9 mouse cellular contexts compared by ENCODE assay signal in the genomic region with DNA sequence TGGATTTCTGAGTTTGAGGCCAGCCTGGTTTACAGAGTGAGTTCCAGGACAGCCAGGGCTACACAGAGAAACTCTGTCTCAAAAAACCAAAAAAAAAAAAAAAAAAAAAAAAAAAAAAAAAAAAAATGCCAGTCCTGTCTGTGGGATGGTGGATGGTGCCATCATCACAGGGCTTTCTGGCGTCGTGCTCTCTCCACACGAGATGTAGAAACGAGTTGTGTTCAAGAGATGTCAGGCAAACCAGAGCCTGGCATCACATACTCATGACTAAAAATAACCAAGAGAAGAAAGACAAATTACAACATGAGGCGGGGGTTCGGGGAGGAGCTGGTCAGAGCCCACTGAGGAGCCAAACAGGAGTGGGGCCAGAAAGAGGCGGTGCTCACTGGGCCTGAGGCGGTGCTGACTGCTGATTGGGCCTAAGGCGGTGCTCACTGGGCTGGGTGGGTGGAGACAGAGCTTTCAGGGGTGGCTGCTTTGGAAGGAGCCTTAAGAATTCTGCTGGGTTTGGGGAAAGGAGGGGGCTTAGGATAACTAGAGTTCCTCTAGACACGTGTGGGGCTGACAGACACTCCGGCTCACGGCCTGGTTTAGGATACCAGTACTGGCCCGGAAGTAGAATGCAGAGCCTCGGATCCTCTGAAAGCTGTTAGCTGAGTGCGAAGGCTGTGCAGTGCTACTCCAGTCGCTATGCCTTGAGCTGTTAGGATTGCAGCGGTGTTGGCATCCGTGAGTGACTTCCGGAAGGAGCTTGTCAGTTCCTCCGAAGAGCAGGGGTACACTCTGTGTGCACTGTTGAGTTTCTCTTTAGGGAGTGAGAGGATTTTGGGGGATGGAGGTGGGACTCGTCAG. TPM values are rescaled to one million over a fixed set of nuclear protein-coding genes. Genes with fewer than 3 reads are reported as not detected.
DNase-seq lines count a peak whose midpoint lies in the region; ATAC-seq and TF ChIP-seq lines count a peak whose summit lies in the region.
"Had no signal": no experiment of that assay in that cellular context is flagged by ENCODE, and none has a peak within 500 bp of the region (broad histone marks: within the 10 kb centered on the region; RNA-seq: fewer than 3 reads in every experiment).

No protein-coding gene starts in this region.

- no peak for DNase-seq in hindbrain, embryonic 10.5 days (ENCODE audit: low spot score)
- DNase-seq in heart, postnatal 0 days (ENCODE audit: low spot score): no peak
- peak; percentile 23 to 29 for DNase-seq in left cerebral cortex, adult 2 months (ENCODE audit: extremely low spot score in 1 of 2, low spot score in 2 of 2)
- DNase-seq in right cerebral cortex, postnatal 14 days: peak; percentile 35
- no peak for DNase-seq in spleen, adult 18-20 months

- H3K4me1 ChIP-seq in hindbrain, embryonic 10.5 days (replicated peaks): peaks cover 25% of the 10 kb centered on the region
- no peaks in the 10 kb centered on the region; the same call in 1 of the 2 replicates for H3K4me1 ChIP-seq in hindbrain, embryonic 13.5 days (replicated peaks)
- H3K4me1 ChIP-seq in forebrain, embryonic 16.5 days (replicated peaks; ENCODE audit: control insufficient read depth, insufficient read depth, low read length): no peaks in the 10 kb centered on the region
- H3K4me1 ChIP-seq in heart, postnatal 0 days (ENCODE audit: control insufficient read depth, insufficient read depth): 0 out of 2 replicates have a peak, but pooled peaks cover 3% of the 10 kb centered on the region

- intact Hi-C loops in left cerebral cortex, adult 2 months (cut with DNase I): no loop called here

- ATAC-seq in hindbrain, embryonic 13.5 days (ENCODE audit: low FRiP score): no peak
- ATAC-seq in forebrain, embryonic 16.5 days: peak; percentile 92
- peak; percentile 71 for ATAC-seq in heart, postnatal 0 days (ENCODE audit: insufficient read depth, low read depth)
- no peak for ATAC-seq in cerebellum, adult (ENCODE audit: insufficient number of reproducible peaks, low FRiP score, low TSS enrichment)

- H3K36me3 ChIP-seq in hindbrain, embryonic 10.5 days: no peaks in the 10 kb centered on the region
- H3K36me3 ChIP-seq in hindbrain, embryonic 13.5 days: no peaks in the 10 kb centered on the region
- H3K36me3 ChIP-seq in forebrain, embryonic 16.5 days (ENCODE audit: control insufficient read depth, insufficient read depth): no peaks in the 10 kb centered on the region
- no peaks in the 10 kb centered on the region for H3K36me3 ChIP-seq in heart, postnatal 0 days (replicated peaks; ENCODE audit: control insufficient read depth, insufficient read depth, low read length)

- H3K9ac ChIP-seq in hindbrain, embryonic 13.5 days: no peak overlapping the region
- no peak overlapping the region for H3K9ac ChIP-seq in forebrain, embryonic 16.5 days (replicated peaks; ENCODE audit: low read depth, low read length)
- H3K9ac ChIP-seq in heart, postnatal 0 days (replicated peaks; ENCODE audit: low read depth, low read length): no peak overlapping the region

- H3K4me3 ChIP-seq in hindbrain, embryonic 10.5 days: no peak overlapping the region
- no peak overlapping the region for H3K4me3 ChIP-seq in hindbrain, embryonic 13.5 days
- no peak overlapping the region for H3K4me3 ChIP-seq in forebrain, embryonic 16.5 days (replicated peaks; ENCODE audit: low read length)
- no peak overlapping the region for H3K4me3 ChIP-seq in heart, postnatal 0 days (ENCODE audit: low read depth, low read length)
- no peak overlapping the region for H3K4me3 ChIP-seq in left cerebral cortex, adult 2 months

- H3K4me2 ChIP-seq in hindbrain, embryonic 13.5 days: no peak overlapping the region
- H3K4me2 ChIP-seq in forebrain, embryonic 16.5 days (ENCODE audit: low read length): no peak overlapping the region
- peak overlapping the region; percentile 24; the same call in 1 of the 2 replicates for H3K4me2 ChIP-seq in heart, postnatal 0 days (ENCODE audit: low read depth, low read length)

- no peak for TF ChIP-seq CTCF in heart, postnatal 0 days (IDR thresholded peaks at IDR 0.05; ENCODE audit: low read depth)
- no peak for TF ChIP-seq CTCF in left cerebral cortex, adult 2 months (IDR thresholded peaks at IDR 0.05)

- H3K27me3 ChIP-seq in hindbrain, embryonic 10.5 days (ENCODE audit: insufficient read depth, poor library complexity, severe bottlenecking): no peaks in the 10 kb centered on the region
- 0 out of 2 replicates have a peak, but pooled peaks cover 5% of the 10 kb centered on the region for H3K27me3 ChIP-seq in hindbrain, embryonic 13.5 days
- no peaks in the 10 kb centered on the region for H3K27me3 ChIP-seq in forebrain, embryonic 16.5 days (replicated peaks; ENCODE audit: control insufficient read depth, insufficient read depth, low read length)
- H3K27me3 ChIP-seq in heart, postnatal 0 days (ENCODE audit: control insufficient read depth, insufficient read depth, low read length): no peaks in the 10 kb centered on the region

- TF ChIP-seq EP300 in heart, postnatal 0 days (IDR thresholded peaks at IDR 0.05; ENCODE audit: low read depth): no peak

- H3K9me3 ChIP-seq in hindbrain, embryonic 10.5 days: no peaks in the 10 kb centered on the region
- H3K9me3 ChIP-seq in hindbrain, embryonic 13.5 days: no peaks in the 10 kb centered on the region
- H3K9me3 ChIP-seq in forebrain, embryonic 16.5 days (ENCODE audit: control insufficient read depth, low read length): no peaks in the 10 kb centered on the region
- H3K9me3 ChIP-seq in heart, postnatal 0 days (replicated peaks; ENCODE audit: control insufficient read depth, low read length): no peaks in the 10 kb centered on the region

- H3K27ac ChIP-seq in hindbrain, embryonic 10.5 days: peak overlapping the region; percentile 14; the same call in 1 of the 2 replicates
- no peak overlapping the region for H3K27ac ChIP-seq in hindbrain, embryonic 13.5 days
- H3K27ac ChIP-seq in forebrain, embryonic 16.5 days (ENCODE audit: low read length): no peak overlapping the region
- no peak overlapping the region for H3K27ac ChIP-seq in heart, postnatal 0 days (ENCODE audit: low read depth)
- no peak overlapping the region for H3K27ac ChIP-seq in left cerebral cortex, adult 2 months

- WGBS in hindbrain, embryonic 10.5 days: 72% methylated on average over 21 of the region's 21 CpGs
- 77% methylated on average over 21 of the region's 21 CpGs for WGBS in hindbrain, embryonic 13.5 days
- WGBS in forebrain, embryonic 16.5 days: 63% methylated on average over 21 of the region's 21 CpGs
- 54% methylated on average over 21 of the region's 21 CpGs for WGBS in heart, postnatal 0 days

RNA-seq across cellular contexts. Expression of a gene that starts 37.1 kb away (rescaled TPM):
- polyA plus RNA-seq in hindbrain, embryonic 10.5 days (2016; fragmentation: Nextera tagmentation; extraction: Ambion mirVana): 1.6 and 2.1 TPM in 2 replicates
- 1.3 and 2.1 TPM in 2 replicates for polyA plus RNA-seq in hindbrain, embryonic 13.5 days (2015; fragmentation: Nextera tagmentation; extraction: Ambion mirVana)
- 1.0 and 1.1 TPM in 2 replicates for polyA plus RNA-seq in forebrain, embryonic 16.5 days (2015; fragmentation: Nextera tagmentation; extraction: Ambion mirVana)
- total RNA-seq in heart, postnatal 0 days (2014; rRNA removed; ENCODE audit: low replicate concordance): 4.0 and 5.2 TPM in 2 replicates
- polyA plus RNA-seq in heart, postnatal 0 days (2015; fragmentation: Nextera tagmentation; extraction: Ambion mirVana): 1.2 and 1.3 TPM in 2 replicates
- total RNA-seq in left cerebral cortex, adult 2 months (2021): 1 to 10 TPM; 2.5 to 2.7 TPM
- total RNA-seq: CH12.LX had no signal

Comparison
In these comparisons a context has a peak if more than half of its experiments do, and no peak if none do; other contexts are left out.
1. DNase-seq: peak in left cerebral cortex, adult 2 months (2 of 2) and right cerebral cortex, postnatal 14 days (single experiment); none in hindbrain, embryonic 10.5 days (single experiment), heart, postnatal 0 days (single experiment) and spleen, adult 18-20 months (0 of 2).
2. ATAC-seq: peak in forebrain, embryonic 16.5 days (single experiment) and heart, postnatal 0 days (single experiment); none in hindbrain, embryonic 13.5 days (single experiment) and cerebellum, adult (single experiment).